In the genomic region with DNA sequence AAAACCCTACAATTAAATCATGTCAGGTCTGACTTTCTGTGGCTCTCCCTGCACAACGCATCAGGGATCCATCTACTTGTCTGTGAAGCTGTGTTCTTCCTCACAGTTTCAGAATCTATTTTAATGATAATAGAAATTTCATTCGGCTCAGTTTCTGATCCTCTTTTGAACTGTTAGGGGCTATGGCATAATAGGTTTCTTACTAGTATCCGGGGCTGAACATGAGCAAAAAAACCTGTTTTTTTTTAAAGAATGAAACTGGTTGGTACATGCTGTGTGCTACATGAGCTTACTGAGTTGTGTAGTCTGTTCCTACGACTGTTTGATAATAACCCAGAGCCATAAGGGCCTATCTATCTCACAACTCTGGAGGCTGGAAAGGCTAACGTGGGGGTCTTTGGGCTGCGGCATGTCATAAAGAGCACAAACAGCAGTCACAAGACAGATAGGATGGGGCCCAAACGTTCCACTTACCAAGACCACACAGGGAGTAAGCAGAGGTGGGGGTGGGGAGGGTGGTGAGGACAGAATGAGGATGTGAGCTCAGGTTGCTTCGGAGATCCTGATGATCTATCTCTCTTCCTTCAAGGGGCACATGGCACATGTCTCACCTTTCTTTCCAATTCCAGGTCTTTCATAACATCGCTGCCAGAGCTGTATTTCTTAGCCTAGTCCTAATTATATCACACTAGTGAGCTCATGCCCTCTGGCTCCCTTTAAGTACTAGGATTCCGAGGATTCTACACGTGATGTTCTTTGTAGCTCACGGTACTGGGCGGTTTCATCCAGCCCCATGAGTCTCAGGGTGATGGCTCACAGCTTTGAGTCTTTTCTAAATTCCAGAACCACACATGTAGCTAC, we compare ENCODE assay signal across 31 mouse cellular contexts. TPM values are rescaled to one million over a fixed set of nuclear protein-coding genes. Genes with fewer than 3 reads are reported as not detected.
DNase-seq lines count a peak whose midpoint lies in the region; ATAC-seq and TF ChIP-seq lines count a peak whose summit lies in the region.
"Had no signal": no experiment of that assay in that cellular context is flagged by ENCODE, and none has a peak within 500 bp of the region (broad histone marks: within the 10 kb centered on the region; RNA-seq: fewer than 3 reads in every experiment).

No protein-coding gene starts in this region.

- ATAC-seq in kidney, postnatal 0 days (replicated peaks; ENCODE audit: low FRiP score, low read depth): 0 out of 2 replicates have a peak, but pooled peaks have one; percentile 17
- ATAC-seq in liver, embryonic 12.5 days: 0 out of 2 replicates have a peak, but pooled peaks have one; percentile 16
- ATAC-seq in megakaryocyte progenitor cell, adult 5-6 weeks (replicated peaks; ENCODE audit: poor library complexity): peak; percentile 35; the same call in 1 of the 2 replicates
- no peak for ATAC-seq in forebrain, postnatal 0 days
- ATAC-seq in cerebellum, adult (ENCODE audit: insufficient number of reproducible peaks, low FRiP score, low TSS enrichment): no peak
- ATAC-seq: inflammation-experienced regulatory T-cells, adult 6 months; lung, postnatal 0 days; Patski had no signal

- H3K9me3 ChIP-seq in kidney, postnatal 0 days (replicated peaks; ENCODE audit: low read length): no peaks in the 10 kb centered on the region
- no peaks in the 10 kb centered on the region for H3K9me3 ChIP-seq in liver, embryonic 12.5 days (replicated peaks)
- H3K9me3 ChIP-seq in forebrain, postnatal 0 days (ENCODE audit: low read length): no peaks in the 10 kb centered on the region
- H3K9me3 ChIP-seq: forebrain, embryonic 12.5 days; heart, embryonic 15.5 days; hindbrain, embryonic 15.5 days; kidney, embryonic 15.5 days; limb, embryonic 13.5 days; stomach, embryonic 15.5 days had no signal

- TF ChIP-seq POLR2A in bone marrow, adult 2 months (IDR thresholded peaks at IDR 0.05; ENCODE audit: borderline replicate concordance, control insufficient read depth, low read depth, low read length): no peak

- no peak overlapping the region for H3K27ac ChIP-seq in kidney, postnatal 0 days
- peak overlapping the region; percentile 79 for H3K27ac ChIP-seq in bone marrow, adult 2 months (ENCODE audit: control insufficient read depth, insufficient read depth, low read depth, low read length, poor library complexity)
- H3K27ac ChIP-seq in liver, embryonic 12.5 days: peak overlapping the region; percentile 46
- no peak overlapping the region for H3K27ac ChIP-seq in forebrain, postnatal 0 days (ENCODE audit: low read depth, low read length)
- H3K27ac ChIP-seq: forebrain, embryonic 12.5 days; heart, embryonic 15.5 days; hindbrain, embryonic 15.5 days; kidney, embryonic 15.5 days; layer of hippocampus, adult 2 months; limb, embryonic 13.5 days; stomach, embryonic 15.5 days had no signal

- 54% methylated on average over 13 of the region's 13 CpGs for WGBS in kidney, postnatal 0 days
- WGBS in bone marrow, adult 2 months: 77% methylated on average over 13 of the region's 13 CpGs
- 58% methylated on average over 13 of the region's 13 CpGs for WGBS in liver, embryonic 12.5 days (ENCODE audit: insufficient replicate concordance)
- WGBS in forebrain, postnatal 0 days: 76% methylated on average over 13 of the region's 13 CpGs

- H3K4me2 ChIP-seq in kidney, postnatal 0 days (ENCODE audit: low read length): no peak overlapping the region
- H3K4me2 ChIP-seq in liver, embryonic 12.5 days: no peak overlapping the region
- H3K4me2 ChIP-seq in forebrain, postnatal 0 days (ENCODE audit: low read depth): no peak overlapping the region
- H3K4me2 ChIP-seq: forebrain, embryonic 12.5 days; heart, embryonic 15.5 days; hindbrain, embryonic 15.5 days; kidney, embryonic 15.5 days; limb, embryonic 13.5 days; stomach, embryonic 15.5 days had no signal

- no peak overlapping the region for H3K4me3 ChIP-seq in kidney, postnatal 0 days (replicated peaks; ENCODE audit: low read depth, low read length)
- no peak overlapping the region for H3K4me3 ChIP-seq in bone marrow, adult 2 months (replicated peaks; ENCODE audit: control insufficient read depth, low read depth, low read length)
- no peak overlapping the region for H3K4me3 ChIP-seq in liver, embryonic 12.5 days
- H3K4me3 ChIP-seq in forebrain, postnatal 0 days (ENCODE audit: low read depth, low read length): no peak overlapping the region
- H3K4me3 ChIP-seq: erythroblast, embryonic 14.5 days; forebrain, embryonic 12.5 days; heart, embryonic 15.5 days; hindbrain, embryonic 15.5 days; kidney, embryonic 15.5 days; layer of hippocampus, adult 2 months; limb, embryonic 13.5 days; stomach, embryonic 15.5 days had no signal

- no peak for DNase-seq in kidney, postnatal 0 days (ENCODE audit: low spot score)
- no peak for DNase-seq in kidney, adult 9 months
- no peak for DNase-seq in testis, postnatal 14 days (ENCODE audit: low spot score)
- DNase-seq in forebrain, postnatal 0 days: no peak
- DNase-seq: adrenal gland, postnatal 10 days; cerebellum, adult 11-12 months; cerebellum, postnatal 10 days; gastrocnemius, postnatal 14 days; heart, adult 18-20 months; kidney, adult 11 months; kidney, postnatal 36 days; lung, postnatal 4 days; midbrain, embryonic 14.5 days; right cerebral cortex, postnatal 4 days; thymus, postnatal 14 days had no signal

- H3K36me3 ChIP-seq in kidney, postnatal 0 days (ENCODE audit: insufficient read depth, low read length): no peaks in the 10 kb centered on the region
- no peaks in the 10 kb centered on the region for H3K36me3 ChIP-seq in liver, embryonic 12.5 days
- no peaks in the 10 kb centered on the region for H3K36me3 ChIP-seq in forebrain, postnatal 0 days (ENCODE audit: insufficient read depth)
- H3K36me3 ChIP-seq: forebrain, embryonic 12.5 days; G1E; heart, embryonic 15.5 days; hindbrain, embryonic 15.5 days; kidney, embryonic 15.5 days; limb, embryonic 13.5 days; stomach, embryonic 15.5 days had no signal

- no peaks in the 10 kb centered on the region for H3K27me3 ChIP-seq in kidney, postnatal 0 days (ENCODE audit: insufficient read depth, low read length)
- 0 out of 2 replicates have a peak, but pooled peaks cover 4% of the 10 kb centered on the region for H3K27me3 ChIP-seq in liver, embryonic 12.5 days (replicated peaks)
- H3K27me3 ChIP-seq in forebrain, postnatal 0 days (ENCODE audit: insufficient read depth, low read length): no peaks in the 10 kb centered on the region
- H3K27me3 ChIP-seq: forebrain, embryonic 12.5 days; heart, embryonic 15.5 days; hindbrain, embryonic 15.5 days; kidney, embryonic 15.5 days; limb, embryonic 13.5 days; Patski; stomach, embryonic 15.5 days had no signal

- H3K4me1 ChIP-seq in kidney, postnatal 0 days (replicated peaks; ENCODE audit: insufficient read depth, low read length): peaks cover 12% of the 10 kb centered on the region; the same call in 1 of the 2 replicates
- H3K4me1 ChIP-seq in bone marrow, adult 2 months (ENCODE audit: control insufficient read depth, insufficient read depth, low read length): peaks cover 11% of the 10 kb centered on the region; the same call in 1 of the 2 replicates
- H3K4me1 ChIP-seq in liver, embryonic 12.5 days: peaks cover 45% of the 10 kb centered on the region
- H3K4me1 ChIP-seq in forebrain, postnatal 0 days (ENCODE audit: insufficient read depth): no peaks in the 10 kb centered on the region
- H3K4me1 ChIP-seq: forebrain, embryonic 12.5 days; hindbrain, embryonic 15.5 days; stomach, embryonic 15.5 days had no signal

- H3K9ac ChIP-seq in kidney, postnatal 0 days (ENCODE audit: low read depth, low read length): no peak overlapping the region
- H3K9ac ChIP-seq in liver, embryonic 12.5 days: no peak overlapping the region
- no peak overlapping the region for H3K9ac ChIP-seq in forebrain, postnatal 0 days
- H3K9ac ChIP-seq: forebrain, embryonic 12.5 days; heart, embryonic 15.5 days; hindbrain, embryonic 15.5 days; kidney, embryonic 15.5 days; limb, embryonic 13.5 days; stomach, embryonic 15.5 days had no signal

- TF ChIP-seq CTCF in kidney, postnatal 0 days (IDR thresholded peaks at IDR 0.05; ENCODE audit: low read depth): no peak
- TF ChIP-seq CTCF in bone marrow, adult 2 months (IDR thresholded peaks at IDR 0.05; ENCODE audit: control insufficient read depth, insufficient read depth, low read length): no peak
- no peak for TF ChIP-seq CTCF in forebrain, postnatal 0 days (IDR thresholded peaks at IDR 0.05; ENCODE audit: low read depth)

RNA-seq across cellular contexts. Expression of gene Rnf145, which starts 20.1 kb away (rescaled TPM):
- polyA plus RNA-seq in kidney, postnatal 0 days (2015; fragmentation: Nextera tagmentation; extraction: Ambion mirVana): 51.8 and 61.4 TPM in 2 replicates
- 35.4 and 48.7 TPM in 2 replicates for polyA plus RNA-seq in bone marrow, adult 2 months (2011; ENCODE audit: insufficient read depth, insufficient read length, low replicate concordance, missing spikeins)
- polyA plus RNA-seq in liver, embryonic 12.5 days (2016; fragmentation: Nextera tagmentation; extraction: Ambion mirVana): 64.7 and 71.1 TPM in 2 replicates
- 12.8 and 18.9 TPM in 2 replicates for total RNA-seq in megakaryocyte progenitor cell, adult 5-6 weeks (2015)
- total RNA-seq in megakaryocyte progenitor cell, adult 5-6 weeks (2017): 20.7 and 24.9 TPM in 2 replicates
- total RNA-seq in forebrain, postnatal 0 days (2014; rRNA removed): 82.8 and 97.4 TPM in 2 replicates
- polyA plus RNA-seq in forebrain, postnatal 0 days (2015; fragmentation: Nextera tagmentation; extraction: Ambion mirVana): 86.3 and 100 TPM in 2 replicates

RNA-seq across cellular contexts. Expression of gene Ublcp1, which starts 28.3 kb away (rescaled TPM):
- 71.6 and 74.9 TPM in 2 replicates for polyA plus RNA-seq in kidney, postnatal 0 days (2015; fragmentation: Nextera tagmentation; extraction: Ambion mirVana)
- 42.2 and 52.5 TPM in 2 replicates for polyA plus RNA-seq in bone marrow, adult 2 months (2011; ENCODE audit: insufficient read depth, insufficient read length, low replicate concordance, missing spikeins)
- 41.8 and 41.9 TPM in 2 replicates for polyA plus RNA-seq in liver, embryonic 12.5 days (2016; fragmentation: Nextera tagmentation; extraction: Ambion mirVana)
- 11.0 and 14.9 TPM in 2 replicates for total RNA-seq in megakaryocyte progenitor cell, adult 5-6 weeks (2015)
- total RNA-seq in megakaryocyte progenitor cell, adult 5-6 weeks (2017): 11.6 and 13.8 TPM in 2 replicates
- 34.3 and 42.2 TPM in 2 replicates for total RNA-seq in forebrain, postnatal 0 days (2014; rRNA removed)
- polyA plus RNA-seq in forebrain, postnatal 0 days (2015; fragmentation: Nextera tagmentation; extraction: Ambion mirVana): 42.3 and 44.6 TPM in 2 replicates

Comparison
In these comparisons a context has a peak if more than half of its experiments do, and no peak if none do; other contexts are left out.
1. ATAC-seq: peak in kidney, postnatal 0 days (single experiment), liver, embryonic 12.5 days (single experiment) and megakaryocyte progenitor cell, adult 5-6 weeks (single experiment); none in forebrain, postnatal 0 days (single experiment) and cerebellum, adult (single experiment).
2. H3K27ac ChIP-seq: peak in bone marrow, adult 2 months (single experiment) and liver, embryonic 12.5 days (single experiment); none in kidney, postnatal 0 days (single experiment) and forebrain, postnatal 0 days (single experiment).